Mouse (Mus musculus) myocyte (in vitro differentiated cells): ENCODE data around the gene Angpt4.

Source experiments
- CEBPB ChIP-seq: IDR thresholded peaks from 2 replicates; pipeline ENCODE4 v1.6.1; 2011; ENCODE audit warnings: mild to moderate bottlenecking, moderate library complexity; ENCODE audit not compliant: poor library complexity, insufficient read depth, severe bottlenecking
- E2F4 ChIP-seq: IDR thresholded peaks from one replicate; pipeline ENCODE4 v1.6.1; 2011; ENCODE audit warnings: mild to moderate bottlenecking, control low read depth, moderate library complexity; ENCODE audit not compliant: insufficient read depth
- MAX ChIP-seq: IDR thresholded peaks from one replicate; pipeline ENCODE4 v1.6.1; 2011; ENCODE audit warnings: low read depth, mild to moderate bottlenecking, control low read depth
- MYOD1 ChIP-seq, 3 experiments: IDR thresholded peaks; one replicate each; pipeline ENCODE4 v1.6.1; 2011; ENCODE audit warnings: control low read depth in 2 of 3, low read depth in 2 of 3, mild to moderate bottlenecking in 2 of 3, moderate library complexity in 1 of 3; ENCODE audit not compliant: insufficient read length in 2 of 3, control insufficient read depth in 1 of 3
- MYOG ChIP-seq, 3 experiments: IDR thresholded peaks; one replicate each; pipeline ENCODE4 v1.6.1; 2011; ENCODE audit warnings: control low read depth in 2 of 3, low read depth in 2 of 3, mild to moderate bottlenecking in 2 of 3; ENCODE audit not compliant: insufficient read length in 2 of 3, control insufficient read depth in 1 of 3, insufficient read depth in 1 of 3
- POLR2A ChIP-seq: IDR thresholded peaks from one replicate; pipeline ENCODE4 v1.6.1; 2011; ENCODE audit warnings: low read depth, mild to moderate bottlenecking, control low read depth, moderate library complexity; ENCODE audit not compliant: insufficient read length
- POLR2AphosphoS2 ChIP-seq: IDR thresholded peaks from one replicate; pipeline ENCODE4 v1.6.1; 2011; ENCODE audit warnings: low read depth, control low read depth; ENCODE audit not compliant: insufficient read length
- REST ChIP-seq: IDR thresholded peaks from one replicate; pipeline ENCODE4 v1.6.1; 2011; ENCODE audit warnings: mild to moderate bottlenecking, control low read depth, moderate library complexity; ENCODE audit not compliant: insufficient read depth, insufficient read length
- SRF ChIP-seq: IDR thresholded peaks from one replicate; pipeline ENCODE4 v1.6.1; 2011; ENCODE audit warnings: low read depth; ENCODE audit not compliant: control insufficient read depth, insufficient read length
- TCF12 ChIP-seq: IDR thresholded peaks from one replicate; pipeline ENCODE4 v1.6.1; 2011; ENCODE audit warnings: mild to moderate bottlenecking, control low read depth; ENCODE audit not compliant: poor library complexity, insufficient read depth, severe bottlenecking
- TCF3 ChIP-seq: IDR thresholded peaks from one replicate; pipeline ENCODE4 v1.6.1; 2011; ENCODE audit warnings: low read depth, control low read depth; ENCODE audit not compliant: insufficient read length
- USF1 ChIP-seq: IDR thresholded peaks from one replicate; pipeline ENCODE4 v1.6.1; 2011; ENCODE audit warnings: low read depth, mild to moderate bottlenecking, control low read depth, moderate library complexity

DNA sequence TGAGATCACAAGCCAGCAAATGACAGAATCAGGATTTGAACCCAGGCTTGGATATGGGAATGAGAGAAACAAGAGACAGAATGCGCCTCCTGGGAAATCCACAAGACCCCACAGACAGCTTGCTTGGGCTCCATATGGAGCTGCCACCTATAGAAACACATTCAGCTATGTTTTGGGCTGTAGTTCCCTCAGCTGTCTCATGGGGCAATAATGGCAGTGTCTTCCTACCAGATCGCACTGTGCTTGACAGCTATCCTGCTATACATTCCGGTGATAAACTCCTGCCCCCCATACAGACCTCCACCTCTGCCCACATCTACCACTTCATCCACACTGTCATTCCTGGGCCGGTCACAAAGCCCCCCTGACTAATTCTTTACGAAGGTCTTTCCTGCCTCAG lies 64.3 kb downstream of the Angpt4 start:
- TF ChIP-seq USF1: no peak
- TF ChIP-seq E2F4: no peak
- TF ChIP-seq MYOG (IDR thresholded peaks at IDR 0.05; ENCODE audit: control insufficient read depth in 1 of 3, insufficient read depth in 1 of 3, insufficient read length in 2 of 3, low read depth in 2 of 3): no peak
- TF ChIP-seq POLR2A: no peak
- no peak for TF ChIP-seq MAX
- TF ChIP-seq TCF12: no peak
- TF ChIP-seq CEBPB: no peak
- TF ChIP-seq POLR2AphosphoS2: no peak
- TF ChIP-seq REST: no peak
- TF ChIP-seq MYOD1 (IDR thresholded peaks at IDR 0.05; ENCODE audit: control insufficient read depth in 1 of 3, insufficient read length in 2 of 3, low read depth in 2 of 3): no peak
- no peak for TF ChIP-seq TCF3
- TF ChIP-seq SRF: no peak
